Mouse (Mus musculus): ENCODE measurements around the gene Fam102a. TPM values are rescaled to one million over a fixed set of nuclear protein-coding genes. Genes with fewer than 3 reads are reported as not detected.
A peak's percentile ranks its signal among the peaks of the same experiment; 100 is the strongest.
"Not testable (repeated sequence)": the region's sequence is repeated elsewhere in the genome, so short reads cannot be mapped to it uniquely, and the experiment has no call there.

The Fam102a gene
- 10 to 100 TPM; 40.7 to 52.4 (median 50.7) TPM for polyA plus RNA-seq (2017; shearing (Covaris generic))

GRCm38 (mm10) chr2:32534733-32535471 lies at the start of gene Fam102a:
Fam102a (plus strand) TSS chr2:32535332.
- peak; percentile 87 for ATAC-seq

- no peak for ATAC-seq
Measured at GRCm38 (mm10) chr2:32485751-32486150, 49.4 kb upstream of the Fam102a start.

- no peak for ATAC-seq
Measured at GRCm38 (mm10) chr2:32486155-32486554, 49.0 kb upstream of the Fam102a start.

- peak; percentile 77 for ATAC-seq
Measured at GRCm38 (mm10) chr2:32487124-32487623, 48.0 kb upstream of the Fam102a start.

GRCm38 (mm10) chr2:32488679-32489078 lies 46.5 kb upstream of the Fam102a start:
- no peak for ATAC-seq

DNA sequence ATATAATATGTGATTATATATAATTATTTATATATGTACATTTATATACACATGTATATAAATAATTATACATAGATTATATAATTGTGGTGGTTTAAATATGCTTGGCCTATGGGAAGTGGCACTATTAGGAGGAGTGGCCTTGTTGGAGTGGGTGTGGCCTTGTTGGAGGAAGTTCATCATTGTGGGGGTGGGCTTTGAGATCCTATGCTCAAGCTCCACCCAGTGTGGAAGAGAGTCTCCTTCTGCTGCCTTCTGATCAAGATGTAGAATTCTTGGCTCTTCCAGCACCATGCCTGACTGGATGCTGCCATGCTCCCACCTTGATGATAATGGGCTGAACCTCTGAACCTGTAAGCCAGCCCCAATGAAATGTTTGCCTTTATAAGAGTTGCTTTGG lies 44.4 kb upstream of the Fam102a start:
- not testable (repeated sequence) for ATAC-seq

DNA sequence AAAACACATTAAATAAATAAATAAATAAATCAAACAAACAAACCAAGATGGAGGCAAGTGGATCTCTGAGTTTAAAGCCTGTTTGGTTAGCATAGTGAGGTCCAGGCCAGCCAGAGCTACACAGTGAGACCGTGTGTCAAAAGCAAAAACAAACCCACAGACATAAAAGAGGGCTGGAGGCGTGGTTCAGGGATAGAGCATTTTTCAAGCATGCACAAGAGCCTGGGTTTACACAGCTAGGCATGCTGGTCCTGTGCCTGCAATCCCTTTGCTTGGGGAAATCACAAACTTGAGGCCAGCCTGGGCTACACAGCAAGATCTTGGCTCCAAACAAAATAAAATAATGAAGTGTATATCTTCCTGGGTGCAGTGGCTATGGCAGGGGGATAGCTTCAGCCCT lies 42.5 kb upstream of the Fam102a start:
- ATAC-seq = no peak

DNA sequence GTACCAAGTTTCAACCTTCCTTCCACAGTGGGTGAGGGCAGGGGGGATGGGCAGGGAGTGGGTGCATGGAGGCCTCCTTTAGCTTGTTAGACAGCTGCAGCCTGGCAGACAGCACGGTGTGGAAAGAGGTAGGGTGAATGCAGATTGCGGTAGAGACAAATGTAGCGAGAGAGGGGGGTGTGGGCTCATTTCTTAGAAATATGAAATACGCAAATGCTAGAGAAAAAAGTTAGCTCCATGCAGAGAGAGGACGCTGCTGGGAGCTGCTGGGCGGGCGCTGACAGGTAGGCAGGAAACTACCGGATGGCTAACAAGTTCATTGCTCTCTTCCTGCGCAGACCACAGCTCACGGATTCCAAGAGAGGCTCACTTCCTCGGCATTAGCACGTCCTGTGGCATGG lies 41.8 kb upstream of the Fam102a start:
- peak; percentile 72 for ATAC-seq

DNA sequence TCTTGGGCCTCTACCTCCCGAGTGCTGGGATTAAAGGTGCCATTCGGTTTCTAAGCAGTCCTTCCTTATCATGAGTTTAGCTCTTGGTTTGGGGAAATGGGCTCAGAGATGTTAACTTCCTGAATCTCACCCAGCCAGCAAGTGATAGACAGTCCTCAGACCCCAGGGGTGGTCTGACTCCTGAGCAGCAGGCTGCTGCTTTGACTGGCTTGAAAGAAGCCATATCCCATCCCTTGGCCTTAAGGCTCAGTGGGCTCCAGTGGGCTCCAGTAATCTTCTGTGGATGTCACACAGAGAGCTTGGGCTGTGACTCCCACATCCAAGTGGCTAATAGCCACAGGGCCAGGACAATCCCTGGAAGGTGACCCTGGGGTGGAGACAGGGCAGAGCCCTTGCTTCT lies 40.6 kb upstream of the Fam102a start:
- no peak for ATAC-seq

GRCm38 (mm10) chr2:32495185-32495726 lies 39.9 kb upstream of the Fam102a start:
- ATAC-seq = peak; percentile 82

DNA sequence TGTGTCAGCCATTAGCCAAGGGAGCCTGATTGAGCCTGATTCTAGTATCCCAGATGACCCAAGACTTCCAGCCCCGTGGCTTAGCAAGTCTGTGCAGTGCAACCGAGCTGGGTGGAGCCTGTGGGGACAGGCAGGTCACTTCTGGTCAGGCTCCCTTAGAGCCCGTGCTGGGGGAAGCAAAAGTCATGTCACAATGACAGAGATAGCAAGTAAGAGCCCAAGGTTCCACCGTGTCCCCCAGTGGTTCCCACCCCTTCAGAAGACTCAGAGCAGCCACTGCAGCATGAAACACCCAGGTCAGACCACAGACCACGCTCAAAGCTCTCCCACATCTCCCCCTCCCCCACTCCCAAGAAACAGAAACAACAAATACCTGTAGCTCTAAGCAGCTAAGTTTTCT lies 38.9 kb upstream of the Fam102a start:
- no peak for ATAC-seq

GRCm38 (mm10) chr2:32499365-32499764 lies 35.8 kb upstream of the Fam102a start:
- no peak for ATAC-seq

DNA sequence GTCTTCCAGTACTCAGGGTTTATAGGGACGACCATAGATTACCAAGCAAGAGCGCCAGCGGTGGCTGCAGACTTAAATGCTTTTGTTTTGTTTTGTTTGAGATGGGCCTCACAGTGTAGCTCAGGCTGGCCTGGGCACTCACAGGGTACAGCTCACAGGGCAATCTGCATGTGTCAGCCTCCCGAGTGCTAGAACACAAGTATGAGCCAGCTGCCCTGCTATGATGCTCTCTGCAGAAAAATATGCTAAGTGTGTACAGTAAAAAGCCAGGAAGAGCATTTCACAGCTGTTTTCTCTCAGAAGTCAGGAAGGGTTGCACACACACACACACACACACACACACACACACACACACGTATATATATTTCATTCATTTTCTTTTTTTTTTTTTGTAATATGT lies 34.7 kb upstream of the Fam102a start:
- no peak for ATAC-seq

GRCm38 (mm10) chr2:32501754-32502324 lies 33.3 kb upstream of the Fam102a start:
- ATAC-seq = no peak

DNA sequence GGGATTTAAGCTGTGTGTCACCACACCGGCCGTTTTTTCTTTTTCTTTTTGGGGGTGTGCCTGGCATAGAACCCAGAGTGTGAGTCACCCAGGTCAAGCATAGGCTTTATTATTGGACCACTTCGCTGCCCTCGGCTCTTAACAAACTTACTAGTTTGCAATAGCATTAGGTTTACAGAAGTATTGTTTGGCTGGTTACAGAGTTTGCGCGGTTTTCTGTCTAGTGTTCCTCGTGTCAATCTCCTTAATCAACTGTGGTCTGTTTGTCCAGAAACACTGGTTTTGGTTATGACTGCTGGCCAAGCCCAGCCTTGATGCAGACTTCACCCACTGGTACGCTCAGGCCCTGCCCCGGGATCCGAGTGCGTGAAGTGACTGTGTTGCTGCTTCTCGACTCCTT lies 32.3 kb upstream of the Fam102a start:
- ATAC-seq = no peak

GRCm38 (mm10) chr2:32503588-32503987 lies 31.5 kb upstream of the Fam102a start:
- ATAC-seq = no peak

DNA sequence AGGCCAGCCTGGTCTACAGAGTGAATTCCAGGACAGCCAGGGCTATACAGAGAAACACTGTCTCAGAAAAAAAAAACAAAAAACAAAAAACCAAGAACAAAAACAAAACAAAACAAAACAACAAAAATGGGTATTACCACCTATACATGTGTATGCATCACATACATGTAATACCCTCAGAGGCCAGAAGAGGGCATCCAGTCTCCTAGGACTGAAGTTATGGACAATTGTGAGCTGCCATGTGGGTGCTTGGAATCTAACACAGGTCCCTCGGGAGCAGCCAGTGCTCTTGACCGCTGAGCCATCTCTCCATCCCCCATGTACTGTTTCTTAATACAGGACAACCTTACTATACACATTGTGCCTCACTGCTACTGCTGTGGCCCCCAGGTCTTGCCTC lies 29.6 kb upstream of the Fam102a start:
- no peak for ATAC-seq

DNA sequence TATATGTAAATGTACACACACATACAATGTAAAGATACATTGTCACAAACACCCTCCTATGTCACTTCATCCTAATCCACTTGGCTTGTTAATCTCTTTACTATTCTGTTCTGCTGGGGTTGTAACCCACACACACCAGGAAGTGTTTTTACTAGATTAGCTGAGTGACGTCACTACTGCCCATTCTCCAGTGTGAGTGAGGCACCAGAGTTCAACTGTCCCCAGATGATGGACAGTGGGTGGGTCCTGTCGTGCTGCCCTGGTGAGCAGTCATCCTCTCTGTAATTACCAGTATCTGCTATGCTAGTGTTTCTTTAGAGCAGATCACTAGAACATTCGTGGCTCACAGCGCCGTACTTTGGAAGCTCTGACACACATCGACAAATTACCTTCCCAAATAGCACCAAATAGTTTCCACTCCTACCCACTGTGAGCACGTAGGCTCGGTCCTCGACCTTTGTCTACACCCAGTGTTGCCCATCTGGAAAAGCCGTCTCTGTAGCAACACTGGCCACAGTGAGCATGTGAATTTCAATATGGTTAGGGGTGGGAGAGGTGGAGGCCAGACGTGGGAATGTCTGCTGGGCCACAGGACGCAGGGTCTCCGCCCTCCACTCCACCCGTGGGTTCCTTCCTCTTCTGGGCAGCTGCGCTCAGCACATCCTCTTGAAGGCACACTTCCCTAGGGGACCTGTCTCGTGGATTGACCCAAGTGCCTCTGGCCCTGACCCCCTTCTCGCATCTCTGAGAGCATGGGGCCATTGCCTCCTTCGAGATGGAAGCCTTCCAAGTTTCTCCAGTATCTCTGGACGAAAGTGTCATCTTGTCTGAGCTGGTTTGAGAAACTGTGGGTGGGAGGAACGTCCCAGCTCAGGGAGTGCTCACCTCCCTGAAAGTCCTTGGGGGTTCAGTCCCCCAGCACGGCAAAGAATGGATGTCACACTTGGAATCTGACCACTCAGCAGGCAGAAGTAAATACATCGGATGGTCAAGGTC lies 28.2 kb upstream of the Fam102a start:
- no peak for ATAC-seq

DNA sequence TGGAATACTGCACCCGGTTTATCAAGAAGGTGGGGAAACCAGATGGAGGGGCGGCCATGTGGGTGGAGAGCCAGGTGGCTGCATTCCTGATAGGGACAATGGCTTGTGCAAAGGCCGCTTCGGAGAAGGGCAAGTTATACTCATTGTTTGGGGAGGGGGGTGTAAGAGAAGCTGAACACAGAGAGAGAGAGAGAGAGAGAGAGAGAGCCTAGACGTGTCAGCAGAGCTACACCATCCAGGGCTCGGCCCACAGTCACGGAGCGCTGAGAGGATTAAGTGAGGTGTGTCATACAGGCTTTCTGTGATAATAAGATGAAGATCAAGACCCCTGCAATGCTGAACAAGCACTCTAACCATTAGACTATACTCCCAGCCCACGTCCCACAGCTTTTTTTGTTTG lies 27.2 kb upstream of the Fam102a start:
- ATAC-seq = no peak

DNA sequence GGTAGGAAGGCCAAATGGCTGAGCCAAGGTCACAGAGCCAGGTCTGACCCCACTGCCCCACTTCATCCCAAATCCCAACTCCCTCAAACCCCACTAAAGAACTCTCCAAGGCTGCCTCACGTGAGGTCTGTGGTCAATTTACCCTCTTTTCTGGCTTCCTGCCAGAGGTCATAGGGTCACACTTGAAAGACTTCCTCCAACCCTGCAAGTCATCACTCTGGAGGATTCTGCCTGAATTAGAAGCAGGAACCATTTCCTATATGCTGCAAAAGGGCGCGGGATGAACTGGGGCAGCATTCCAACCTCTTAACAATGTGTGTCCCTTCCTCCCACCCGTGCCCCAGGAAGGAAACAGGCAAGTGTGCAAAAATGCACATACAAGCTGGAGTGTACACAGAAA lies 25.8 kb upstream of the Fam102a start:
- ATAC-seq = no peak

DNA sequence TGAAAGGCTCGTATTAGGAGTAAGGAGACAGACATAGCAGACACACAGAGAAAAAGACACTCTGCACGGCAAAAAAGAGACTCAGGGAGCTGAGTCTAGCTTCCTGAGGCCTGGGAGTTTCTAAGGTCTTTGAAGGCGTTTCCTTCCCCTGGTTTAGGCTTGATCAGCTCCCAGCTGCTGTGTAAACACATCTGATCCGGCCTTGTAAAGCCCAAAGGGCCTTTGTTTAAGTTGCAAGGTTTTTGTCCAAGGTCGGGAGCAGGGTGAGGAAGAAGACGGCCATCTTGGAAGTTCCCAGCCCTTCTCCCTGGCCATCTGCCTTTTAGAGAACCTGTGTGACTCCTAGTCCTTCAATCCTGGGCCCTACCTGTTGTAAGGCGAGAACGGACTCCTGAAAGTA lies 25.2 kb upstream of the Fam102a start:
- no peak for ATAC-seq

- ATAC-seq = no peak
Measured at GRCm38 (mm10) chr2:32512592-32512991, 22.5 kb upstream of the Fam102a start.

DNA sequence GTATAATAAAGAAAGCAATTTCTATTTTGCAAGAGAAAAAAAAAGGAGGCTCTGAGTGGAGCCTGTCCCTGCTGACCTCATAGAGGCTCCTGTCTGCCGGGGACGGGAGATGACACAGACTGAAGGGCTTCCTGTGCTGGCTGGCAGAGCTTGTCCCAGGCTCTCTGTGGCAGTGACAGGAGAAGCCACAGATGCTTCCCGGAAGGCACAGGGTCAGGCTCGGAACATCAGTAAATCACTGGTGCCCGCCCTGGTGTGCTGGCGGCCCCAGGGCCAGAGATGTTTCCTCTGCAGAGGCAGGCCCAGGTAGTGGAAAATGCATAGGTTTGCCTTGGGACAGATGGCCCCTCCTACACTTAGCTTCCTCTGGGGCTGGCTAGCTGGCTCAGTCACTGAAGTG lies 20.8 kb upstream of the Fam102a start:
- peak; percentile 74 for ATAC-seq

Data from inflammation-experienced regulatory T-cells, adult 6 months (primary cell).